Mouse (Mus musculus): Measurements from ENCODE around the gene Msh5.

Gene Msh5

DNA sequence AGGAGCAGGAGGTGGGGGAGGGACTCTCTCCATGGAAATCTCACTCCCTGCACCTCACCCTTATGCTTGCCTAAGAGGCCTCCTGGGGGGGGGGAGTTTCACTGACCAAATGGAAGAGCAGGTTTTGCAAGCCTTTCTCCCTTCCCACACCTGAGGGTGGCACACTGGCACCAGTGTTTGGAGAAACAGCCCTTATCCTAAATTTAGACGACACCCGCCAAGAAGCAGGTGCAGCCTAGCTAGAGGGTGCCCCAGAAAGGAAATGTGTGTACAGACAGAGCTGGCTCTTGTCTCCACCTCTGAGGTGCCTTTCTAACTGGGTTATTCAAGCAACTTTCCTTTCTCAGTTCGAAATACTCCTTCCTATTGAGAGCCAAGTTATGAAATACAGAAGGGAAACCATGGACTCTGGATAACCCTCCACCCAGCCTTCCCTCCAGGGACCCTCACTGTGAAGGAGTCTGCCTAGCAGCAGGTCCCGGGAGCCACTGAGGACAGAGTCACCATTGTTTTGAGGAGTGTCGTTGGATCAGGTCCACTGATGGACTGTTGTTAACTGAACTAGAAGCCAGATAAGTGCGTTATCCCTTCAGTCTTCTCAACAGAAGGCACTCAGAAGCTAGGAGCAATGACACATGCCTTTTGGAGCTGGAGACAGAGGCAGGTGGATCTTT lies 24.1 kb upstream of the Msh5 start:
- no peak for DNase-seq (ENCODE audit: inconsistent ontology term)

DNA sequence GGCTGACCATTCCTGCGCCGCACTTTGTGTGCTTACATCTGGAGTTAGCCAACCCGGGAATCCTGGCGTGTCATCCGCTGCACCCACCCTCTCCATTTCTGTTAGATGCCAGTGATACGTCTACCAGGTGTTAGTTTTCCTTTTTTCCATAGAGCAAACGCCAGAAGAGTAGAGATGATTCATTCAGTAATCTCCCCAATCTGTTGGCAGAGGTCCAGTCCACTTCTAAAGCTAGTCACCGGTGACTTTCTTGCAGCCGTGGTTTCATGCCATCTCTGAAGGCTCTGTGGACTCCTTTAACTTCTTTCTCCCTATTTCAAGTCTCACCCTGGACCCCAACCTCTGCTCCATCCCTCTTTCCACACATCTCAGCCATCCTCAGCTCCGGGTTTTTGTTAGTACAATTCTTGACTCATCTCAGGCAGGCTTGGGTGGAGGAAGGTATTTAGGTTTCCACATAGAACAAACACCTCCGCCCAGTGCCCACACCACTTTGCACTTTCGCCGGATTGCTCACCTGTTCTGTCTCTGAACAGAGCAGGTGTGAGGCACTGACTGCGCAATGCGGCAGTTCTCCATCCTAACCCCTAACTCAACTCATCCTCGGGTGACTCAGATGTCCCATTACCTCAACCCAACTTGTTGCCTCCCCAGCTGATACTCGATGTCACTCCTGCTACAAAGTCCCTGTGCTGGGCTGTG lies 21.8 kb upstream of the Msh5 start:
- DNase-seq (ENCODE audit: inconsistent ontology term), result no peak

DNA sequence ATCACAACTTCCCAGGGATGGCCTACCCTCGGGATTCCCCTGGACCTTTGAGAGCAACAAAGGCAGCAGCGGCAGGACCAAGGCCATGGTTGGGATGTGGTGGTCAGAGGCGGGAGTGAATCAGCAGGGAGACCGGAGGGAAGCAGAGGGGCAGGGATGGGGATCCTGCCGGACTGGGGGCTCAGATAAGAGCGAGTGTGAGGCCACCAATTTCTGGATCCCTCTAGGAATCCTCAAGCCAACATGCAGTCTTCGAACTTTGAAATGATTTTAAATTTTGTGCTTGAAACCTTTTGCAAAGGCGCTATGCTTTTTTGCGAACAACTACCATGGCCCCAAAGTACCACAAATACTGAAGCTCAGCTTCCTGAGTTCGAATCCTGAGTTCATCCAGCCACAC lies 19.5 kb upstream of the Msh5 start, which contains the start of gene Mpig6b:
TSS of gene Mpig6b (minus strand) at position 101 of the 400 bp plus-strand sequence.
- no peak for DNase-seq (ENCODE audit: inconsistent ontology term)

DNA sequence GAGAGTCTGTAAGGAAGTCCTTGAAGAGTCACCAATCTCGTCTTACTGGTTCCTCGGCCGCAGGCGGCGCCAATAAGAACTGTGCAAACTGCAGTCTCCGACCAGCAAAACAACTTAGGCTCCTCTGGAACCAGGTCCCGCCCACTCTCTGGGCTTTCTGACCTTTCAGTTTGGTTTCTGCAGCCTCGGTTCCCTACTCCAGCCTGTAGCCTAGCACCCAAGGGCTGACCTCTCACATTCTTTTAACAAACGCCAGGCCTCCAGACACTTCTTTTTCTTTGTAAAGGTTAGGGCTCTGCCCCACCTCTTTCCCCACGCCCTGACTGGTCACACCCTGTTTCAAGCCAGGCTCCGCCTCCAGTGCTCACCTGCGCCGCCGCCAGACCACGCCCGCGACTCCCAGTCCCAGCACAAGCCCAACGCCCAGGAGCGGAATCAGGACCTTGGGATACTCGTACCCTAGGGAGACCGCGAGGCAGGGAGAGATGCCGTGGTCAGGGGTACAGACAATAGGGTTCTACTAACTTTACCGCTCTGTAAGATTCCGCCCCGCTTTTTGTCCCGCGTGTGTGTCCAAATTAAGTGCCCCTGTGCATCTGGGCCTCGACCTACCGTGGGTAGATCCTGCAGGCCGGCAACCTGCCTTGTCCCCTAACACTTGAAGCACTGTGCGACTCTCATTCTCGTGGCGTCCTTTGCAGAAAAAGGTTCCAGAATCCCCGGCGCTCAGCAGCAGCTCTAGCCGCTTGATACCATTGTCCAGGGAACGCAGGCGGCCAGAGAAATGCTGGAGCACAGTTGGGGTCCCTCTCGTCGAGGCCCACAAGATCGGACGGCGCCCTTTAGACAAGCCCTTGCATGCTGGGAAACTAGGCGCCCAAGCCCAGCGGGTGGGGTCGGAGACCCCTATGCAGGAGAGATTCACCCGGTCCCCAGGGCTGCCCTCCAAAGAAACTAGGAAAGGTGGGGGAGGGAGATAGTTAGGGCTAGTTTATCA lies 18.7 kb upstream of the Msh5 start, which contains the start of gene Ly6g6c:
TSS of gene Ly6g6c (plus strand) at position 438 of the 997 bp plus-strand sequence.
- DNase-seq (ENCODE audit: inconsistent ontology term), result no peak

DNA sequence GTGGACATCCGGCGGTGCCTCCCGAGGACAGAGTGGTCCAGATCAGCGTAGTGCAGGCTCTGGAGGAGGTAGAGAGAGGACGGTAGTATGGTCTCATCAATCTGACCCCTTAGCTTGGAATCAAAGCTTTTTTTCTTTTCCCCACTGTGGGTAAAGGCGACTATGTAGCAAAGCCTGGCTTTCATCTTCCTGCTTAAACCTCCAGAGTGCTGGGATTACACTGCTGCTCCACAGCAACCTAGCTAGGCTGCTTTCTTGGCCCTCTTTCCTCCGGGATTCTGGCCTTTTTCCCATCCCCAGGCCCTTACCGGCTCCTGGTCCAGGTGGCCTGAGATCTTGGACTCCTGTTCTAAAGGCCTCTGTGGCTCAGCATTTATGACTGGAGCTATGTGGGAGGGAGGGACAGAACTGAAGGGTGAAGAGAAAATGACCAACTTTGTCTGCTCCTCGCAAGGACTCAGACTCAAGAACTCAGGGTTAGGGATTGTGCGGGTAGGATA lies 17.9 kb upstream of the Msh5 start:
- DNase-seq (ENCODE audit: inconsistent ontology term), result no peak

DNA sequence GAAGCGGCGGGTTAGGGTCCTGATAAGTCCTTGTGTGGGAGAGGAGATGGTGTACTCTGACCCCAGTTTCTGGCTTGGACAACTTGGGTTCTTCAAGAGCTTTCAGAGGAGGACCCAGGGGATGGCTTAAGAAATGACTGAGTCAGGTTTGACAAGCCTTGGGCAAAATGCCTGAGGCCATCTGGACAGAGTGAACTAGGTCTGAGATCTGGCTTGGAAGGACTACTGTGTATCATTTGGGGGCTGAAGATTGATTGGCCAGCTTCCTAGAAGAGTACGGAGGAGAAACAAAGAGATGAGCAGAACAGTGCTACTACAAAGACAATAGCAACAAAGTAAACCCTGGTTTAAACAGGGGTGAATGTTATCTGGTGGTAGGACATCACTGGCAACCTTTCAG lies 16.9 kb upstream of the Msh5 start:
- DNase-seq (ENCODE audit: inconsistent ontology term), result no peak

DNA sequence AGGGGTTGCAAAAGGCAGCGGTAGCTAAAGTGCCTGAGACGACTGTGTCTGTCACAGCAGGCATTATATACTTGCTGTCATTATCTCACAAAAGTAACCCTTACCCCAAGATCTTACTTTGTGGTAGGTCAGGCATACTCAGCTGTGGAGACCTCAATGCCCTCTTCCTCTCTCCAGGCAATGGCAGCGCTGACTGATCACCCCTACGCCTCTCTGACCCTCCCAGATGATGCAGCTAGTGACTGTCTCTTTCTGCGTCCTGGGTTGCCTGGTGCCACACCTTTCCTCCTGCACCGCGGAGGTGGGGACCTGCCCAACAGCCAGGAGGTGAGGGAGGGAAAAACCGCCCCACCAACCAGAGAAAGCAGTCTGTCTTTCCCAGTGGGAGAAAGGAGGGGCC lies 14.8 kb upstream of the Msh5 start:
- DNase-seq (ENCODE audit: inconsistent ontology term), result no peak

DNA sequence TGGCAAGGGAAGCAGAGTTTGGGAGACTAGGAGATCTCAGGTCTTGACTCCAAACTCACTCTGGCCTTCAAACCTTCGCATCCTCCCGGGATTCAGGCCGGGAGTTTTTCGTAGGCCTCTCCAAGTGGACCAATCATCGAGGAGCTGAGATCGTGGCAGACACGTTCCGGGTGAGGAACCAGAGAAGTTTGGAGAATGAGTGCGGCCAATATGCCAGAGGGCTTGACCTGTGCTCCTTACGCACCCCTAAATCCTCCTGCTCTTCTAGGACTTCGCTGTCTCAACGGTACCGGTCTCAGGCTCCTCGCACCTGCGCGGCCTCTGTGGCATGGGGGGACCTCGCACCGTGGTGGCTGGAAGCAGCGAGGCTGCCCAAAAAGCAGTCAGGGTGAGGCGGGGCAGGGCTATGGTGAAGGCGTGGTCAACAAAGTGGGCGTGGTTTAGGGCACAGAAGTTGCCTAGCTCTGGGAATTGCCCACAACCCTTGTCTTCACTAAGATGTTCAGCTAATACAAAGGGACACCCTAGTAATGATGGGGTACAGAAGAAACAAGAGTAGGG lies 14.3 kb upstream of the Msh5 start:
- DNase-seq (ENCODE audit: inconsistent ontology term), result no peak

DNA sequence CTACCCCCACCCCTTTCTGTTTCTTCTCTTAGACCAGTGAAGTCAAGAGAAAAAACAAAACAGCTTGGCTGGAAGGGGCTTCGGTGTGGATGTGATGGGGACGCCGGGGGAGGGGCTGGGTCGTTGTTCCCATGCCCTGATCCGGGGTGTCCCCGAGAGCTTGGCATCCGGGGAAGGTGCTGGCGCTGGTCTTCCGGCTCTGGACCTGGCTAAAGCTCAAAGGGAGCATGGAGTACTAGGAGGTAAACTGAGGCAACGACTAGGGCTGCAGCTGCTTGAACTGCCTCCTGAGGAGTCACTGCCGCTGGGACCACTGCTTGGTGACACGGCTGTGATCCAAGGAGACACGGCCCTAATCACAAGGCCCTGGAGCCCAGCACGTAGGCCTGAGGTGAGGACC lies 13.5 kb upstream of the Msh5 start:
- no peak for DNase-seq (ENCODE audit: inconsistent ontology term)

DNA sequence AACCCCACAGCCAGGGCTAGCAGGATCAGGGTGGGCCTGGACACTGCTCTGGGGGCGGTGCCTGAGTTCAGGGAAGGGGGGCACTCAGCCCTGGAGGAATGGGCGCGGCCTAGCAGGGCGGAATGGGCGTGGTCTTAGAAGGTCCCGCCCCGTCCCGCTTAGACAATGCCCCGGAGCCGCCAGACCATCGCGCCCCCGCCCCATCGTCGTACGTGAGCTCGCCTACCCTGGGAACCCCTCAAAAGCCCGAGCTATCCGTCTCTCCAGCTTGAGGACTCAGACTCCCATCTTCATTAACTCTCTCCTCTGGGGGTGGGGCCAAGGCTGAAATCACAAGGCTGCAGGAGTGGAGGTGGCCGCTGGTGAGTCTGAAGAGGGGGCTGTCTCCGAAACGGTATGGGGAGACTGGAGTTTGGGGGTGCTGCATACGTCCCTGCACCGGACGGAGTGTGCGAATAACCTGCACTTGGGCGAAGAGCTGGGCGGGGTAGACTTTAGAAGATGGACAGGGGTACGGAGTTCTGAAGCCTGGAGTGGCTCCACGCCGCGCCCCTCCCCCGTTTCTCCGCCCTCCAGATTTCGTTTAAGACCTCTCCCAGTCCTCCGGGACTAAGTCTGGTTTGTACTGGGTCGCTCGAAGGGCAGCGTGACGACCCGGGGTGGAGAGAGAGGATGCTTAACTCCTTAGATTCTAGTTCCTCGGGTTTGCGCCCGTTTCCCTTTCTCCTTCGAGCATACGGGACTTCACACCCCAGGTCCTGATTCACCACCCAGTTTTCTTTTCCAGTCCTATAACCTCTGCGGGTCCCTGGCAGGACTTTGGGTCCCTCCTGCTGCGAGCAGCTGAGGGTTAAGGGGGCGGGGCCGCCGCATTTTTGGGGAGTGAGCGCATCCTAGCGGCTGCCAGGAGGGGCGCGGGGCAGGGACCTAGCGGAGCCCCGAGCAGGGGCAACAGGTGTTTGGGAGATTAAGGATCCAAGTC lies 12.7 kb upstream of the Msh5 start, which contains the start of gene Ddah2:
TSS of gene Ddah2 (plus strand) at position 125 of the 982 bp plus-strand sequence.
- DNase-seq (ENCODE audit: inconsistent ontology term), result peak; percentile 95

DNA sequence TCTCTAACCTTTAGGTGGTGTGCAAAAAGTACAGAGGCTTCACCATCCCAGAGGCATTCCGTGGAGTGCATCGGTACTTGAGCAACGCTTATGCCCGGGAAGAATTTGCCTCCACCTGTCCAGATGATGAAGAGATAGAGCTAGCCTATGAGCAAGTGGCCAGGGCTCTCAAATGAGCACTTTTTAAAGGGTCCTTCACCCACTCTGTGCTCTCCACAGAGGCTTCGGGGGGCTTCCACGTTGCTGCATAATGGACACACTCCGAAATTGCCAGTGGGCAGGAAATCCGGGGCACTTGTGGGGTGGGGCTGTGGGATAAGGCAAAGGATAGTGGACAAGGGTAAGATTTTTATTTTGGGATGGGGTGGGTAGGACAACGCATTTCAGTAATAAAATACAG lies 11.8 kb upstream of the Msh5 start:
- no peak for DNase-seq (ENCODE audit: inconsistent ontology term)

DNA sequence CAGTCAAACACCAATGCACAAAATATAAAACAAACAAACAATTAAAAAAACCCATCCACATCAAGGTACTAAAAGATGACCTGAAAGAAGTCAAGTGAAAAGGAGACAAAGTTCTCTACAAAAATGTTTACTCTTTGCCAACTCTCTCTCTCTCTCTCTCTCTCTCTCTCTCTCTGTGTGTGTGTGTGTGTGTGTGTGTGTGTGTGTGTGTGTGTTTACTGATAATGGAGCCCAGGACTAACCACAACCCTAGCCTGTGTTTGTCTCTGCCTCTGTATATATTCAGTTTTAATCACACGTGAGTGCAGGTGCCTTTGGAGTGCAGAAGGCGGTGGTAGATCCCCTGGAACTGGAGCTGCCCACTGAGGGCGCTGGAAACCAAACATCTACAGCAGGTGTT lies 10.5 kb upstream of the Msh5 start:
- DNase-seq (ENCODE audit: inconsistent ontology term), result no peak

DNA sequence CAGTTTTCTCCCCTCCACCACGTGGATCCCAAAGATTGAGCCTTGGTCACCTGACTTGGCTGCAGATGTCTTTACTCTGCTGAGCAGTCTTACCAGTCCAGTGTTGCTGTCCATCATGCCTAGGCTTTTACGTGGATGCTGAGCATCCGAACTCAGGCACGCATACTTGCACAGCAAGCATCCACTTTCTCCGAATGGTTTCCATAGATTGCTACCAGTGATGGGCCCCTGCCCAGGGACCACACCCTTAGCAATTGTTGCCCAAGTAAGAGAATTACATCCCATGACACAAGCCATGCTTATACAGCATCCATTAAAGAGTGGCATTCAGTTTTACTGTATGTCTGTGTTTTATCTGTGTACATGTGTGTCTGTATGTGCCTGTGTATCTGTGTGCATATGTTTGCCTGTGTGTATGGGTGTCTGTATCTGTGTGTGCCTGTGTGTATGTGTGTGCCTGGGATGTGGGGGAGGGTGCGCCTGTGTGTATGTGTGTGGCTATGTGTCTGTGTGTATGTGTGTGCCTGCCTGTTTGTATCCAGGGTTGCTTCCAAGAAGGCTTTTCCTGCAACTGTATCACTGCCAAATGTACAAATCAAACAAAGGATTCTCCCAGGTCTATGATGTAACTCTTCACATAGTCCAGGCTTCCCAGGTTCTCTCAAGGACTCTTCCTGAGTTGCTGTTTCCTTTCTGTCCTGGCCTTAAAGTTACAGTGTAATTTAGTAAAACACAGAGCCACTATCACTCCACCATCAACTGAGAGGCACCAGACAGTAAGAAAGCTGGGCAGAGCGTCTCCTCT lies 9.3 kb upstream of the Msh5 start:
- no peak for DNase-seq (ENCODE audit: inconsistent ontology term)

DNA sequence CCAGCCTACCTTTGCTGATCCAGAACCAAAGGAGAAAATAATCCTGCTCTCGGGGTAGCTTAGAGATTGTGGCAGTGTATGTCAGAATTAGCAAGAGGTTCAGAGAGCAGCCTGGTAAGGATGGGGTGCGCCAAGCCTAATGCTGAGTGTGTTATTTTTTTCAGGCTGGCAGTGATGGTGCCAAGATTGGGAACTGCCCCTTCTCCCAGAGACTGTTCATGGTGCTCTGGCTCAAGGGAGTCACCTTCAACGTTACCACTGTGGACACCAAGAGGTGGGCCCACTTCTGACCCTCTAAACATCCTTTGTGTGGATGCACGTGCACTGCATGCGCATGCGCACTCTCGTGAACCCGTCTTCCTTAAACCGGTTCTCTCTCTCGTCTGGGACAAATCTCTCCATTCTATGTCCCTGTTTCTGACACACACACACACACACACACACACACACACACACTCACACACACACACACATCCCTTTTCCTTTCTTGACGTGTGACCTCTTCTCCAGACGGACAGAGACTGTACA lies 5.8 kb upstream of the Msh5 start:
- DNase-seq (ENCODE audit: inconsistent ontology term), result no peak

DNA sequence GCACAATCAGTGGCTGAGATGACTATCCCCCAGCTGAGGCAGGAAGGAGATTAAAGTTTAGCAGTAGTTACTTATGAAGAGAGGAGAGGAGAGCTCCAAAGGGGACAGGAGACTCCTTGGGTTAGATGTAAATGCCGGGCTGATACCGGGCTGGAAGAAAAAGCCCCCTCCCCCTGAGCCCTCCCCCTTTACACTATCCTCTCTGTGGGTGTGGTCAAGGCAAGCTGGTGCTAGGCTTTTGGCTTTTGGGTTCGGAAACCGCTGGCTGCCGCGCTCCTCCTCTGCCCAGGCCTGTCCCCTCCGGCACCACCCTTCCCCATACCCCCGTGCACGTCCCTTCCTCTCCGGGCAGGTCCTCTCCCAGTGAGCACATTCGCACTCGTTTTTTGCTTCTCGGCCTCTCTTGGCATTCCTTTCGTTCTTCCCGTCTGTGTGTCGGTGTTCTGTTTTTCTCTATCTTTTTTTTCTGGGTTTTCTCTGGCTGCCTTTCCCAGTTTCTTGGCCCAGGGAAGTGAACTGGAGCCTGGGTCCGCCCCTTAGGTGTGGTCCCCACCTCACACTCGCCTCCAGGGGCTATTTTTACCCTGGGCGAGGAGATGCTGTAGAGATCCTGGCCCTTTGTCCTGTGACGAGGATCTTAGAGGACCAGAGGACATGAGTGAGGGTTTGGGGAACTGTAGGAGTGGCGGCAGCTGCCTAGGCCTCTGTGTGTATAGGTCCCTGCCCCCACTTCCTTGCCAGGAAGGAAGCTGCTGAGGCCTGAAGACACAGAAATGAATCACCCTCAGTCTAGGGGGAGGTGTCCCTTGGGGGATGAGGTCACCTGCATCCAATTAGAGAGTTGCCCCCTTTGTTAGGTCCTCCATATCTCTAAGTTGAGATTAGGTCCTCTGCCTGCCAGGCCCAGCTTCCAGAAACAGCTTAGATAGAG lies 4.9 kb upstream of the Msh5 start:
- peak; percentile 95 for DNase-seq (ENCODE audit: inconsistent ontology term)

DNA sequence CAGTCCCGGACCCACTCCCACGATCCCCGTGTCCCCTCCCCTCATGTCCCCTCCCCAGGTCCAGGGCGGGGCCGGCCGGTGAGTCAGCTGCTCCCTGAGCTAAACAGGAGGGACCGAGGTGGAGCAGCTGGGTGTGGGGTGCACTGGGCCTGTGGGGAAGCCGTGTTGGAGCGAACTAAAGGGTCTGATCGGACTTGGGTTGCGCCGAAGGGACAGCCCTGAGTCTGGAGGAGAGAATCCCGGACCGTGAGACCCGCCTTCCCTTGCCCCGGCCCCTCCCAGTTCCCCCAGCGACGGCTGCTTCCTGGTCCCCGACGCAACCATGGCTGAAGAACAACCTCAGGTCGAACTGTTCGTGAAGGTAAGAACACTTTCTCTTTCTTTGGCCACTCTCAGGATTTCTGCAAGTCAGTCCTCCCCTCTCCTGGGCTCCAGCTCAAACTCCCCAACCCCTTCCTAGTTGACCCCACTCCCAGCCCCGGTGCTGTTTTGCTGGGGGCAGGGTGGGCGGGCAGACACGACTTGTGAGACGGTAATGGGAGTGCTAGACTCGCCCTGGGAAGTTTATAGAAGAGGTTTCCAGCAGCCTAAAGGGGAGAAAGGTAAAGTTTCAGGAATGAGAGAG lies 3.7 kb upstream of the Msh5 start:
- peak; percentile 80 for DNase-seq (ENCODE audit: inconsistent ontology term)

DNA sequence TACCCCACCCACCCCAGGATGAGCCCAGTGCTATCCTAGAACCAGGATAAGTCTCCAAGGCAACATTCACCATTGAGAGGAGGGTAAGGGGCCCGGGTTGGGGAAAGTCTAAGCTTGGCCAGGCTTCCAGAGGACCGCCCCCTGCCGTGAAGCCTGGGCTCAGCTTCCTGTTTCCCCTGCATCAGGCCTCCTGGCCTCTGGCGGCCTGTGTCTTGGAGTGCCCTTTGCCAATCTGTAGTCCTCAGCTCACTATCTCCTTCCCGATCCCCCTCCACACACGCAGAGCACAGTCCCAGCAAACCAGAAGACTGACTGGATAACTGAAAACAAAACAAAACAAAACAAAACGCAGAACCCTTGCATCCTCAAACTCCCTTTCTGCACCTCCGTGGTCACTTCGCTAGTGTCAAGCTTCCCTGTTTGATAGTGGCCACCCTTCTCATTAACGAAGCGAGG lies 3.0 kb upstream of the Msh5 start, which contains the start of gene Clic1:
TSS of gene Clic1 (plus strand) at position 406 of the 456 bp plus-strand sequence.
- DNase-seq (ENCODE audit: inconsistent ontology term), result peak; percentile 67

Data from Muller cell, postnatal 12 days (primary cell).